Mouse (Mus musculus): ENCODE measurements at regions not wholly inside any gene's neighbourhood (a gene's known extent, or its start where the extent isn't known, plus 50 kb on each side); places are given as distances from the start of the nearest gene placed in this dataset.
"Not testable (repeated sequence)": the region's sequence is repeated elsewhere in the genome, so short reads cannot be mapped to it uniquely, and the experiment has no call there.

DNA sequence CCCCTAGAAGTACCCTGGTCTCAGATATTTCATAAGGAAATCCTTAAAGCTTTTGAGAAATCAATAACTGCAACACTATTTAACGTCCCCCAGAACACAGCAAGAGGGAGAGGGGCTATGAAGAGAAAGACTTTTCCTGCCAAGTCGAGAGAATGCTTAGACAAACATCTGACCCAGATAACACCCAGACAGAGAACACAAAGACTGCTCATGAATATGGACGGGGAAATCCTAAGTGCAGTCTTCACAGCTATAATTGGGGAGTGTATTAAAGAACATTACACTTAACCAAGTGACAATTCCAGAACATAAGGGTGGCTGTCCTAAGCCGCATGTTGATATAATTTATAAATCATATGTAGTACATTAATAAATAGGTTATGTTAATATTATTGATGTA lies 103.3 kb upstream of the Dyrk2 start:
- no peak for DNase-seq

DNA sequence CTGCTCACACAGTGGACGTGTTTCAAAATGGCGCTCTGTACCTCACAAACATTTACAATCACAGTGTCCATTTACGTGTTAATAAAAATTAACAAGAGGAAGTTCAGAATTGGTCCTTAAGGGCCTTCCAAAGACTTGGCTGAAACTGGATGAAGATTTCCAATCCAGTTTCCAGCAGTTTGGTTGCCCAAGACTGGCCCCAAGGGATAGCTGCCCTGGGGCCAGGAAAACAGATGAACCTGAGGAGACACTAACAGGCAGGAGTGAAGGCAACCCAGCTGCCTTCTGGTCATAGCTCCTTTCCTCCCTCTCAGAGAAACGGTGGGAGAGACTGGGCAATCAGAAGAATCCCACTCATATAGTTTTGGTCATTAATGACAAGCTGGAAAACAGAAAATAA lies 102.6 kb upstream of the Dyrk2 start:
- no peak for DNase-seq

- DNase-seq, result no peak
These were observed 100.6 kb upstream of the Dyrk2 start for GRCm38 (mm10) chr10:118970457-118971175.

DNA sequence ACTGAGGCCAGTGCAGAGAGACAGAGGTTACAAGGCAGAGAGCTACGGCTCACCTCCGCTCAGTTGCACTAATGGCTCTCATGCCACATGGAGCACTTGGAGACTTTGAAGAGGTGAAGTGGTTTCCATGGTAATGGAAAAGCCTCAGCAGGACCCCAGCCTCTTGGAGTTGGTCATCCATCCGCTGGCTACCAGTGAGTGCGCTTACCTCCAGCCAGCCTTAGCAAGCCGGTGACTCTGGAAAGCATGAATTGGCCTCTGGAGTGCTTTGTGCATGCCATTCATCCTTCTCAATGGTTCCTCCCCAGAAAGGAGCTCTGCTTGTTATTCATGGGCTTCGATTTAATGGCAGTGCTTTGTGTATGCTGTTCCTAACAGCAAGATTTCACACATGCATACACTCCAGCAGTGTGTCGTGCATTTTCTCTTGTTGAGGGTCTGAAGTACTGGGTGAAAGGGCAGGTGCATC lies 91.7 kb upstream of the Dyrk2 start:
- no peak for DNase-seq

DNA sequence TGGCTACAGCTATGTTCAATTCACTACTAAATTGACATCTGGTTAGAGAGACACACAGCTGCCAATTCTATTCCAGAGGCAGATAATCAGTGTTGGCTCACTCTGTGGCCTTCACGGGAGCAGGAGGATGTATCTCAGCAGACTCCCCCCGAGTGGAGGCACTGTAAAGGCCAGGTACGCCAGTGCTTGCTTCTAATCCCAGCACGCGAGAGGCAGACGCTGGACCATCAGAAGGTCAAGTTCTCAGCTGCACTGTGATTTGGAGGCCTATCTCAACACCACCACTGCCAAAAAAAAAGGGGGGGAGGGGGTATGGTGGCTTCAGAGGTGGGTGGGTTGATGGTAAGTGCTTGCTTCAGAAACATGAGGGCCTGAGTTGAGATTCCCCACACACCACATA lies 90.1 kb upstream of the Dyrk2 start:
- no peak for DNase-seq

DNA sequence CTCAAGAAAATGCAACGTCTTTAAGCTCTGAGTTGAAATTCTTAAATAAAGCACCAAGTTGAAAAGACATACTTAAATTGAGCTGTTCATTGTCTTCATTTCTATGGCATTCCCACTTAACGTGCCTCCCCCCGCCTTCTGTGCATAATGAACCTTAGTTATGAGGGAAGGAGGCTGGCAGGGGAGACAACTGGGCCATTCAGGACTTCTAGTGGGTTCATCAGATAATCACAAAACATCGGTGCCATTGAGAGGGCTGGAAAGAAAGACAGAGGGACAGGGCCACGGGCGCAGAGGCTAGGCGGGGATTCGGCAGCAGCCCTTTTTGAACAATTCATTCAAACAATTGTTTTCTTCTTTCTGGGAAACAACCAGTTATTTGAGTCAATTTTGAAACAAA lies 89.6 kb upstream of the Dyrk2 start:
- DNase-seq, result no peak

DNA sequence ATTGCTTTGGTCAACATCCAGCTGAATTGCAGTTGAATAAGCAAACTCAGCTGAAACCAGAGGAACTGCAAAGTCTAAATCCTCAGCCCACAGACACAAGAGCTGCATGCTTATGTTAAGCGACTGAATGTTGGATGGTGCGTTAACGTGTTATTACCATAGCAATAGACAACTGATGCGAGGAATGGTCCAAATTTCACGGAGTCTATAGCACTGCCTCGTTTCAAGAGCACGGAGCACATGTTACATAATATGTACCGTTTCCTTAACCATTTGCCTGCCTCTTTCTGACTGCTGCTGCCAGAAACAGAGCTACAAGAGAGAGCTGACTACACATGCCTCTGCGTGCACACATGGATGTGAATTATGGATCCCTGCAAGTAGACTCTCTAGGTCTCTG lies 86.3 kb upstream of the Dyrk2 start:
- DNase-seq, result no peak

- no peak for DNase-seq
These were observed 83.4 kb upstream of the Dyrk2 start for GRCm38 (mm10) chr10:118953440-118953839.

DNA sequence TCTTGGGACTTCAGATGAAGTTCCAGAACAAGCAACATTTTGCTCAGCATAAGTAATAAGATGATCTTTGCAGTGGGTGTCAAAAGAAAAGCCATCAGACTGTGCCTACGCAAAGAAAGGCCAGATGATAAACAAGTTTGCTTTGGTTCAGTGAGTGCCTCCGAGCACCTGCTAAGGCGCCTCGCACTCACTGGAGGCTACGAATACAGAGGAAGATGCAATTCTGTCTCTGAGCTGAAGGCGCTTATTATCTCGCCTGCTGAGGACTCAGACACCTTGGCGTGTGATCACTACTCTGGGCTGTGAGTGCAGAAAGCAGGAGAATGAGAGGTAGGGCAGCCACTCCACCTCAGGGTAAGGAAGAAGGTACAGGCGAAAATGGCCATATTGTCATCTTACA lies 82.7 kb upstream of the Dyrk2 start:
- no peak for DNase-seq

- no peak for DNase-seq
These were observed 77.7 kb upstream of the Dyrk2 start for GRCm38 (mm10) chr10:118947724-118948123.

DNA sequence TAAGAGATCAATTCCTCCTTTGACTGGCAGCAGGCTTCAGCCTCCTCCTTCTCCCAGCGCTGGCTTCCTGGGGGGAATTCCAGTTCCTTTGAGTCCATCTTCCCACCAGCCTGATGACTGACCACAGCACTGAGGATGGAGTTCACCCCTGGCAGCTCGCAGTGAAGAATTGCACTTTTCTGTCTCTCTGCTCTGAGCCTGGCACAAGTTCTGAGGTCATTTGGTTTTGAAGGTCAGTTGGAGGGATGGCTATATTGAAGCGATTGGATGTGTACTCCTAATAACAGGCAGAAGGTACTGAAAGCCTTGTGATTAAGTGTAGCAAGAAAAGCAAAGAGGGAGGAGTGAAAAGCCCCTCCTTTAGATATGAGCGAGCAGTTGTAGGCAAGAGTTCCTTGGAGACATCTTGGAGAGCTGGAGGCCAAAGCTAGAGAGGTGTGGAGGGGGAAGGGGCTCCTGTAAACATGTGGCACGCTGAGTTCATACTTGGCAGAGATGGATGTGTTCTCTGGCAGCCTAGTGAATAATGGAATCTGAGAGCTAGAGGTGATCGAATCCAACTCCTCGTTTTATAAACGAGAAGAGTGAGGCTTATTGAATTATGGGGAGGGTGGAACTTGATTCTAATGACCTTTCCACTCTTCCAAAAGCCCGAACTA lies 77.1 kb upstream of the Dyrk2 start:
- no peak for DNase-seq

DNA sequence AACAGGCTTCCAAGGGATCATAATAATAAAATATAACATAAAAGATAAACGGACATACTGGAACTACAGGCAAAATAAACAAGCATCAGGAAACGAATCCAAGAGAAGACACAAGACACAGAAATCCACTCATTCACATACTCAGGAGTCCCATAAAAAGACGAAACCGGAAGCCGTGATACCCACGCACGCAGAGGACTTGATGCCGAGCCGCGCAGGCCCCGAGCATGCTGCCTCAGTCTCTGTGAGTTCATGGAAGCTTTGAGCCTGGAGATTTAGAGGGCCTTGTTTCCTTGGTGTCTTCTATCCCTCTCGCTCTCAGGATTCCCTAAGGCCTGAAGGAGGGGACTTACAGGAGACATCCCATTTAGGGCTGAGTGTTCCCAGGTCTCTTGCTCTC lies 57.3 kb upstream of the Dyrk2 start:
- DNase-seq, result no peak

DNA sequence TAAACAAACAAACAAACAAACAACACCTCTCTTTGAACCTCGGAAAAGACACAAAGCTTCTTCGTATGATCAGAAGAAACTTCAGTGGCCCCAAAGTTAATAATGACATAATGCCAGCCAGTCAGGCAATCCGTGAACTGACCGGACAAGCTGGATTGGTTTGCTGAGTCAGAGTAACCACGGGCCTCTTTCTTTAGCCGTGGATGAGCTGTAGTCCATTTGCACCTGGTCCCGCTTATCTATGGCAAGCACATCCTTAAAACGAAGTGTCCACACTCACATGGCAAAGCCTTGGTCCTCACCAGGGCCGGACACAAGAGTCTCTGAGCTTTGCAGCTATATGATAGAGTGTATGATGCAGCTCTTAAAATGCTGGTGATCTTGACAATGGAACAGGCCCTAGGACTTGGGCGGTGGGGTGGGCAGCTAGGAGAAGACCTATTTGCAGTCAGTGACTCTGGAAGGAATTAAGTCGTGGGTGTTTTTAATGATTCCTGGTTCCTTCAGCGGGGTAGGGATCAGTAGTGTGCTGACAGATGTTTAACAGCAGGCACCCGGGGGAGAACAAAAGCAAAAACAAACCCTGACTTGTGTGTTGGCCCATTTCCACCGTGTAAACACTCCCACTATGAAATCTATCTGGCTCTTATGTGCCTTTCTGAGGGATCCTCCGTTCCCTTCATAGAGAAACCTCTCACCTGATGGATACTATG lies 53.6 kb upstream of the Dyrk2 start:
- DNase-seq, result no peak

DNA sequence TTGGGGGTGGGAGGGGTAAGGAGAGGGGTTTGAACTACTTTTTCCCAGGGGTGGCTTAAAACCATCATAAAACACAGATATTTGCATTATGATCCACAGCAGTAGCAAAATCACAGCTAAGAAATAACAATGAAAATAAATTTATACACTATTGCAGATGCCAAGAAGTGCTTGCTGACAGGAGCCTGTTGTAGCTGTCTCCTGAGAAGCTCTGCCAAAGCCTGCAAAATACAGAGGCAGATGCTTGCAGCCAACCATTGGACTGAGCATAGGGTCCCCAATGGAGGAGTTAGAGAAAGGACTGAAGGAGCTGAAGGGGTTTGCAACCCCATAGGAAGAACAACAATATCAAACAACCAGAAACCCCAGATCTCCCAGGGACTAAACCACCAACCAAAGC lies 52.1 kb upstream of the Dyrk2 start:
- not testable (repeated sequence) for DNase-seq

Data from cerebellum, adult 9-11 months (tissue).